Mouse (Mus musculus) central nervous system, embryonic 14 days (tissue): Measurements from ENCODE around the gene Arf5. TPM values are rescaled to one million over a fixed set of nuclear protein-coding genes. Genes with fewer than 3 reads are reported as not detected.

Experiments used
- polyA plus RNA-seq: library from polyadenylated mRNA; depleted of rRNA; stranded (reverse); fragments of >200 nt; gene quantifications from 2 replicates; pipeline ENCODE4 v1.2.3, GENCODE M21; 2012; rRNA removed

Arf5 gene
- 342 and 357 TPM in 2 replicates for polyA plus RNA-seq

GRCm38 (mm10) chr6:28423313-28423712 lies at the start of gene Arf5:
Gene Arf5 (plus strand): TSS chr6:28423560.

GRCm38 (mm10) chr6:28397681-28398203 lies 25.6 kb upstream of the Arf5 start, which contains the start of gene Zfp800:
Gene Zfp800 (minus strand): TSS chr6:28398005.

GRCm38 (mm10) chr6:28427096-28427839 lies 3.9 kb downstream of the Arf5 start, which contains the start of gene Fscn3:
Gene Fscn3 (plus strand): TSS chr6:28427789.

GRCm38 (mm10) chr6:28428290-28428689 lies 4.9 kb downstream of the Arf5 start, which contains the start of gene Gcc1:
Gene Gcc1 (minus strand): TSS chr6:28428390.

GRCm38 (mm10) chr6:28449253-28449652 lies 25.9 kb downstream of the Arf5 start, which contains the start of gene Pax4:
Gene Pax4 (minus strand): TSS chr6:28449353.

GRCm38 (mm10) chr6:28474839-28475238 lies 51.5 kb downstream of the Arf5 start, which contains the start of gene Snd1:
Gene Snd1 (plus strand): TSS chr6:28475139.

Other genes with a start within 250 kb of the Arf5 start
- 7.3 and 7.7 TPM in 2 replicates for gene Zfp800, start 25.6 kb upstream of the Arf5 start, polyA plus RNA-seq
- gene Fscn3, start 4.2 kb downstream of the Arf5 start, polyA plus RNA-seq: 0.05 and 0.11 TPM in 2 replicates
- gene Gcc1, start 4.8 kb downstream of the Arf5 start, polyA plus RNA-seq: 8.4 and 9.3 TPM in 2 replicates
- 0.07 and 0.19 TPM in 2 replicates for gene Pax4, start 25.8 kb downstream of the Arf5 start, polyA plus RNA-seq
- 65.3 and 80.5 TPM in 2 replicates for gene Snd1, start 51.6 kb downstream of the Arf5 start, polyA plus RNA-seq